Mouse (Mus musculus) mesoderm, embryonic 11.5 days (tissue): Measurements from ENCODE around the gene Abca1.

Source experiments
- DNase-seq: peaks from one replicate; pipeline ENCODE4 v3.0.0-alpha.2; 2012; ENCODE audit warnings: low read depth, low spot score

Gene Abca1

DNA sequence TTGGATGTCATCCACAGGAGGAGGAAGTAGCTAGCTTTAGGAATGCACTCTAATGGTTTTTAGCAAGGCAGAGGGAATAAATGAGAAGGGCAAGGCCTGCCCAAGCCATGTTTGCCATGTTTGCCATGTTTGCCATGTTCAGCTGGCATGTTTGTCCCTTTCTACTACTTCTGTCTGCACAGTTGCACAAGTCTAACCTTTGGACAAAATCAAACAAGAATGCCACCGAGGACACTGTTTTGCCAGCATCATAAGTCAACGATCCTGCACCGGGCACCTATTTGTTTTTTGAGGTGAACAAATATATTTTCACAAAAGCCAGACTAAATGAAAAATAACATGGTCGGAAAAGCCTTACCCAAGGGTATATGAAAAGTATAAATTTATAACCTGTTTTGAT lies 149.8 kb downstream of the Abca1 start:
- DNase-seq = no peak

DNA sequence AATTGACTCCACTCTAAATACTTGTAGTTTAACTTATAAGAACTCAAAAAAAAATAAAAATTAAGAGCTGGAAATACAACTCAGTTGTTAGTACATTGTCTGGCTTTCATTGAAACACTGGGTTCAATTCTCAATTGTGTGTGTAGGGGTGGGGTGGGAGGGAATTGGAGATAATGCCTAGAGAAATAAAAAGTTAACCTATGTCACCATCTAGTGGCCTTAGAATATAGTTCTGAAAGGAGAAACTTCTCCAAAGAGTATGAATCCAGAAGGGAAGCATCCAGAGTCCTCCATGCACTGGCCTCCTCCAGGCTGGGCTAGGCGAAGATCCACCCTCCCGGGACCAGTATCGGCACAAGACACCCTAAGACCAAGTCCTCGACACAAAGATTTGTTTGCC lies 150.5 kb downstream of the Abca1 start:
- DNase-seq = no peak

DNA sequence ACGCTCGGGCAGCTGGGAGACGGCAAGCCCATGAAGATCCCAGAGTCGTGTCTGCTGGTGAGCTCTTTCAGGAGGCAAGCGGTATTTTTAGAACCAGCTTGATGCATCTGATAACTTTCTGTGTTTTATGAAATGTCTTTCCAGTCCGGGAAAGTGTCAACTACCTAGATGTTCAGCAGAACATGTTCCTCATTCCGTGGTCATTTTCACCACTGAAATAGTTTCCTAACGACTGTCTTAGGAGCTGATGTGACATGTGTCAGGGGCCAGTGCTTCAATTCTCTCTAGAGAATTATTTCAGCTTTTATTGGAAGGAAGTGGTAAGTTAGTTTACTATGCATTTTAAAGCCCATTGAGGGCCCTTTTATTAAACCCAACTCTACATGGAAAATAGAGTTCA lies 159.5 kb downstream of the Abca1 start:
- no peak for DNase-seq

DNA sequence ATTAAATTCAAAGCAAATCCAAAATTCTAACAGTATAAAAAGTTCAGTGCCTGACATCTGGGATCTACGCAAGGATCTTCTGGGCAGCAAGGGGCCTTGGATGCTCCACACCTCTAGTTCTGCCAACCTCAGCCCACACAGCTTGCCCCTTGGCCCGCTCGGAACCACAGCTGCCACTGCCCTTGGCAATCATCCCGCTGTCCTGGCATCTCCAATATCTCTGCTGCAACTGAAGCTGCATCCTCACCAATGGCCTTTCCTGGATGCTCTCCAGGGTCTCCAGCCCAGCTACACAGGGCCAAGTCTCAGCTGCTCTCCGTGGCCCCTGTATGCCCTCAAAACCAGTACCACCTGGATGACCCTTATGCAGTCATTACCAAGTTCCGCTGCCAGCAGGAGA lies 160.2 kb downstream of the Abca1 start:
- DNase-seq = no peak

DNA sequence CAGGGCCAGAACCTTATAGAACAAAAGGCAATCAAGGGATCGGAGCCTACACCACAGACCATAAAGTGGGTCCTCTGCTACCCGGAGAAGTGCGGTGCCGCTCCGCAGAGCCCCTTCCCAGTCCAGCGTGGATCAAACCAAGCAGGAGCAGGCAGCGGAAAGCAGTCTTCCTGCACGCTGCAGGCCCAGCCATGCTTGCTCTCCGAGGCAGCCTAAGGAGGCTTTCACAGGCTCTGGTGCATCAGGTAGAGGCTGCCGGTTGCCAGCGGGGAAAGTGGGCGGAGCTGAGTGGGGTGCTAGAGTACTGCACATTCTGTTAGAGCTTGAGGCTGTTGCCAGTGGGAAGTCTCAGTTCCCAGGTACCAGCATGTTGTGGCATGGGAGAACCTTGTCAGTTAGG lies 170.4 kb downstream of the Abca1 start, which contains the start of gene Nipsnap3a:
Gene Nipsnap3a, plus strand, starts transcription at position 25 of the 400 bp plus-strand sequence.
- peak; percentile 11 for DNase-seq

DNA sequence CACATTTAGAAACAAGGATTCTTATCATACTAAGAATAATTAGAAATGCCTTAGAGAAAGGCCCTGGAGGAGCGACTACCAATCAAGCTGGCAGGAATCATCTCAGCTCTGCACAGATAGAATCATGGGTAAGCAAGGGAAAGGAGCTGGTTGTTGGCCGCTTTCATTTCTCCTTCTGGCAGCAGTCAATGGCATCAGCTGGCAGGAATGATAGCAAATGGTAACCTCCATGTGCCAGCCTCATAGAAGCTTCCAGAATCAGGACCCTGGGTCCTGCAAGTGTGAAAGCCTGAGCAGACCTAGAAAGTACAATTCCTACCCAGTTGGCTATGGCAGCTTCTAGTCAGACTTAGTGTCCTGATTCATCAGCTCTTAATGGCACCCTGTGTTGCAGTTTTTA lies 173.4 kb downstream of the Abca1 start:
- DNase-seq = no peak

DNA sequence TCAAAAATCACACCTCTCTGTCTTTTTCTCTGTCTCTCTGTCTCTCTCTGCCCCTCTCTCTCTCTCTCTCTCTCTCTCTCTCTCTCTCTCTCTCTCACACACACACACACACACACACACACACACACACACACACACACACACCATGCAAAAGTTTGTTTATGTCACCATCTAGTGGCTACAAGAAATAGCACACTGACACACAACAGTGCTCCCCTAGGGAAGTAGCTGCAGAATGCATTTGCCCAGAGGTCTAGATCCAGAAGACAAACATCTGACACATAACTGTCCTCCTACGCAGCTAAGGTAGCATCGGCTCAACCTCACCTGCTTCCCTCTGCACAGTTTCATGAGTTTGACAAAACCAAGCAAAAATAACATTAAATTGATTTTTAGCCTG lies 174.5 kb downstream of the Abca1 start:
- DNase-seq = no peak
